Mouse (Mus musculus) neural tube, embryonic 15.5 days (tissue): ENCODE results near the gene Tmem185a. TPM values are rescaled to one million over a fixed set of nuclear protein-coding genes. Genes with fewer than 3 reads are reported as not detected.

Source experiments
- polyA plus RNA-seq: library from polyadenylated mRNA; unstranded; fragments of >200 nt; fragmentation: Nextera tagmentation; extraction: Ambion mirVana; gene quantifications from 2 replicates; pipeline ENCODE4 v1.2.1, GENCODE M21; 2015

Gene Tmem185a
- polyA plus RNA-seq, 1 experiment from 2014 or later = 44.4 TPM

Other genes with a start within 250 kb of the Tmem185a start
- 12.4 and 15.6 TPM in 2 replicates for gene Ids, start 112.1 kb downstream of the Tmem185a start, polyA plus RNA-seq
- 39.1 and 43.9 TPM in 2 replicates for gene 1110012L19Rik, start 91.3 kb downstream of the Tmem185a start, polyA plus RNA-seq